Mouse (Mus musculus) kidney, adult 2 months (tissue): ENCODE data around the gene Uox. TPM values are rescaled to one million over a fixed set of nuclear protein-coding genes. Genes with fewer than 3 reads are reported as not detected.

Source experiments
- DNase-seq: peaks from one replicate; pipeline ENCODE4 v3.0.0; 2021
- H3K27ac ChIP-seq: fragments of 200-500 bp; 2 replicates; pipeline ENCODE4 v1.5.1; 2012; ENCODE audit warnings: low read depth, low read length, control low read depth, inconsistent platforms; ENCODE audit not compliant: insufficient read depth
- H3K27me3 ChIP-seq: fragments of 200-500 bp; replicated peaks from 2 replicates; pipeline ENCODE4 v1.6.1; 2012; ENCODE audit warnings: mild to moderate bottlenecking, moderate library complexity, low read length, inconsistent platforms; ENCODE audit not compliant: control insufficient read depth, insufficient read depth
- H3K36me3 ChIP-seq: fragments of 200-500 bp; 2 replicates; pipeline ENCODE4 v1.6.1; 2012; ENCODE audit warnings: mild to moderate bottlenecking, moderate library complexity, low read length, inconsistent platforms; ENCODE audit not compliant: control insufficient read depth, insufficient read depth
- H3K4me1 ChIP-seq: fragments of 200-500 bp; 2 replicates; pipeline ENCODE4 v1.6.1; 2011; ENCODE audit warnings: low read length; ENCODE audit not compliant: control insufficient read depth, insufficient read depth
- H3K4me3 ChIP-seq: fragments of 200-500 bp; 2 replicates; pipeline ENCODE4 v1.5.1; 2011; ENCODE audit warnings: mild to moderate bottlenecking, low read depth, low read length, control low read depth; ENCODE audit not compliant: insufficient read depth
- CTCF ChIP-seq: fragments of 200-500 bp; conservative IDR thresholded peaks from 2 replicates; pipeline ENCODE4 v1.5.1; 2011; ENCODE audit warnings: low read depth, mild to moderate bottlenecking, control low read depth, low read length, moderate library complexity, mixed read lengths; ENCODE audit not compliant: insufficient read depth, insufficient read length
- POLR2A ChIP-seq: fragments of 200-500 bp; IDR thresholded peaks from one replicate; pipeline ENCODE4 v1.6.1; 2011; ENCODE audit warnings: low read depth, low read length, control low read depth
- WGBS: fragments of 180-500 bp; shearing (Covaris S2); methylation state at CpG from one replicate; pipeline ENCODE4 v1.1.7; 2018; 5-methylcytosine and 5-hydroxymethylcytosine counted together
- polyA plus RNA-seq: library from polyadenylated mRNA; depleted of rRNA; stranded (reverse); fragments of >200 nt; gene quantifications from 2 replicates; pipeline ENCODE4 v1.2.3, GENCODE M21; 2012

Gene Uox
- polyA plus RNA-seq, 1 experiment = not detected

GRCm38 (mm10) chr3:146649311-146649894 is 79.2 kb downstream of the Uox start:
- Histone ChIP-seq H3K4me3 (no peak overlapping the region), H3K36me3 (no peaks in the 10 kb centered on the region), H3K4me1 (no peaks in the 10 kb centered on the region), H3K27me3 (no peaks in the 10 kb centered on the region), H3K27ac (no peak overlapping the region)
- DNase-seq = no peak
- TF ChIP-seq CTCF (no peak), POLR2A (no peak)
- 72% methylated on average over 10 of the region's 10 CpGs for WGBS

GRCm38 (mm10) chr3:146650716-146651115 is 80.5 kb downstream of the Uox start:
- H3K27ac ChIP-seq = no peak overlapping the region
- 96% methylated on average over 10 of the region's 10 CpGs for WGBS
- DNase-seq = no peak
- H3K4me1 ChIP-seq = no peaks in the 10 kb centered on the region
- no peaks in the 10 kb centered on the region for H3K36me3 ChIP-seq
- no peak for TF ChIP-seq CTCF
- TF ChIP-seq POLR2A = no peak
- no peak overlapping the region for H3K4me3 ChIP-seq
- no peaks in the 10 kb centered on the region for H3K27me3 ChIP-seq

GRCm38 (mm10) chr3:146651217-146651616 is 81.0 kb downstream of the Uox start, which contains the start of gene 4930503B20Rik:
4930503B20Rik (minus strand) TSS chr3:146651317.
- 90% methylated on average over 3 of the region's 3 CpGs for whole genome bisulfite sequencing
- TF ChIP-seq POLR2A (no peak), CTCF (no peak)
- Histone ChIP-seq H3K27me3 (no peaks in the 10 kb centered on the region), H3K4me1 (no peaks in the 10 kb centered on the region), H3K27ac (no peak within 1 kb of the TSS), H3K36me3 (no peaks in the 10 kb centered on the region), H3K4me3 (no peak within 1 kb of the TSS)
- DNase-seq = no peak

- no peaks in the 10 kb centered on the region for H3K27me3 ChIP-seq
- H3K4me1 ChIP-seq = no peaks in the 10 kb centered on the region
- no peak overlapping the region for H3K4me3 ChIP-seq
- DNase-seq = no peak
- TF ChIP-seq CTCF (no peak), POLR2A (no peak)
- WGBS = 87% methylated on average over 5 of the region's 5 CpGs
- H3K27ac ChIP-seq = no peak overlapping the region
- no peaks in the 10 kb centered on the region for H3K36me3 ChIP-seq
Observed at GRCm38 (mm10) chr3:146652431-146652830, 82.2 kb downstream of the Uox start.

- no peak for DNase-seq
- Histone ChIP-seq H3K4me1 (no peaks in the 10 kb centered on the region), H3K27ac (no peak overlapping the region), H3K4me3 (no peak overlapping the region), H3K36me3 (no peaks in the 10 kb centered on the region), H3K27me3 (no peaks in the 10 kb centered on the region)
- TF ChIP-seq CTCF (no peak), POLR2A (no peak)
- 57% methylated on average over 6 of the region's 6 CpGs for WGBS
Observed at GRCm38 (mm10) chr3:146653692-146654091, 83.5 kb downstream of the Uox start.

- WGBS = 47% methylated on average over 2 of the region's 2 CpGs
- Histone ChIP-seq H3K4me3 (no peak overlapping the region), H3K4me1 (no peaks in the 10 kb centered on the region), H3K36me3 (no peaks in the 10 kb centered on the region), H3K27ac (no peak overlapping the region), H3K27me3 (no peaks in the 10 kb centered on the region)
- DNase-seq = peak; percentile 1
- TF ChIP-seq CTCF = no peak
- TF ChIP-seq POLR2A = no peak
Observed at GRCm38 (mm10) chr3:146655111-146655577, 84.9 kb downstream of the Uox start.

GRCm38 (mm10) chr3:146657433-146657832 is 87.2 kb downstream of the Uox start:
- TF ChIP-seq POLR2A (no peak), CTCF (no peak)
- Histone ChIP-seq H3K4me3 (no peak overlapping the region), H3K27ac (no peak overlapping the region), H3K27me3 (no peaks in the 10 kb centered on the region), H3K4me1 (no peaks in the 10 kb centered on the region), H3K36me3 (no peaks in the 10 kb centered on the region)
- 85% methylated on average over 5 of the region's 5 CpGs for WGBS
- no peak for DNase-seq
